Mouse (Mus musculus) hindbrain, embryonic 12.5 days (tissue): Measurements from ENCODE around the gene Cda. TPM values are rescaled to one million over a fixed set of nuclear protein-coding genes. Genes with fewer than 3 reads are reported as not detected.
A peak's percentile ranks its signal among the peaks of the same experiment; 100 is the strongest.

ENCODE experiments used
- ATAC-seq: fragments of 200-750 bp; cut with Nextera tagmentation; 2 replicates; pipeline ENCODE4 v1.8.0; 2017; ENCODE audit warnings: moderate TSS enrichment; ENCODE audit not compliant: low FRiP score
- H3K27ac ChIP-seq: fragments of 300-500 bp; sonication (generic); 2 replicates; pipeline ENCODE4 v1.5.1; 2016; ENCODE audit warnings: mild to moderate bottlenecking
- H3K27me3 ChIP-seq: fragments of 300-500 bp; sonication (generic); 2 replicates; pipeline ENCODE4 v1.6.1; 2016; ENCODE audit warnings: mild to moderate bottlenecking
- H3K36me3 ChIP-seq: fragments of 300-500 bp; sonication (generic); 2 replicates; pipeline ENCODE4 v1.6.1; 2016; ENCODE audit warnings: mild to moderate bottlenecking
- H3K4me1 ChIP-seq: fragments of 300-500 bp; sonication (generic); 2 replicates; pipeline ENCODE4 v1.6.1; 2016
- H3K4me2 ChIP-seq: fragments of 300-500 bp; sonication (generic); replicated peaks from 2 replicates; pipeline ENCODE4 v1.6.1; 2016; ENCODE audit warnings: mild to moderate bottlenecking
- H3K4me3 ChIP-seq: fragments of 300-500 bp; sonication (generic); 2 replicates; pipeline ENCODE4 v1.5.1; 2016; ENCODE audit warnings: mild to moderate bottlenecking
- H3K9ac ChIP-seq: fragments of 300-500 bp; sonication (generic); 2 replicates; pipeline ENCODE4 v1.6.1; 2016; ENCODE audit warnings: mild to moderate bottlenecking, moderate library complexity
- H3K9me3 ChIP-seq: fragments of 300-500 bp; sonication (generic); replicated peaks from 2 replicates; pipeline ENCODE4 v1.6.1; 2016; ENCODE audit warnings: mild to moderate bottlenecking
- WGBS: fragments of 180-500 bp; shearing (Covaris S2); methylation state at CpG from one replicate; pipeline ENCODE4 v1.1.7; 2016; 5-methylcytosine and 5-hydroxymethylcytosine counted together
- polyA plus RNA-seq: library from polyadenylated mRNA; unstranded; fragments of >200 nt; fragmentation: Nextera tagmentation; extraction: Ambion mirVana; gene quantifications from 2 replicates; pipeline ENCODE4 v1.2.1, GENCODE M21; 2016

The Cda gene
- polyA plus RNA-seq, 1 experiment from 2014 or later, result 4.4 TPM

- peaks cover 12% of the 10 kb centered on the region; the same call in 1 of the 2 replicates for H3K27me3 ChIP-seq
- H3K4me2 ChIP-seq, result peak overlapping the region; percentile 28
- H3K27ac ChIP-seq, result peak overlapping the region; percentile 36; the same call in 1 of the 2 replicates
- H3K4me3 ChIP-seq, result 0 out of 2 replicates have a peak overlapping the region, but pooled peaks have one; percentile 1
- WGBS, result 5% methylated on average over 11 of the region's 11 CpGs
- H3K36me3 ChIP-seq, result no peaks in the 10 kb centered on the region
- H3K9ac ChIP-seq, result 0 out of 2 replicates have a peak overlapping the region, but pooled peaks have one; percentile 8
- no peak for ATAC-seq
- H3K4me1 ChIP-seq, result peaks cover 10% of the 10 kb centered on the region
- no peaks in the 10 kb centered on the region for H3K9me3 ChIP-seq
Observed at GRCm38 (mm10) chr4:138361370-138361821, 6.4 kb downstream of the Cda start.

- 0 out of 2 replicates have a peak, but pooled peaks cover 4% of the 10 kb centered on the region for H3K27me3 ChIP-seq
- no peak overlapping the region for H3K9ac ChIP-seq
- ATAC-seq, result no peak
- no peak overlapping the region for H3K4me3 ChIP-seq
- H3K9me3 ChIP-seq, result no peaks in the 10 kb centered on the region
- H3K4me1 ChIP-seq, result peaks cover 10% of the 10 kb centered on the region
- no peak overlapping the region for H3K4me2 ChIP-seq
- WGBS, result 78% methylated on average over 3 of the region's 3 CpGs
- no peaks in the 10 kb centered on the region for H3K36me3 ChIP-seq
- H3K27ac ChIP-seq, result no peak overlapping the region
Observed at GRCm38 (mm10) chr4:138358176-138358575, 9.6 kb downstream of the Cda start.

- H3K27me3 ChIP-seq, result 0 out of 2 replicates have a peak, but pooled peaks cover 4% of the 10 kb centered on the region
- no peak overlapping the region for H3K4me2 ChIP-seq
- peaks cover 7% of the 10 kb centered on the region for H3K4me1 ChIP-seq
- ATAC-seq, result no peak
- no peak overlapping the region for H3K9ac ChIP-seq
- 91% methylated on average over 12 of the region's 12 CpGs for WGBS
- no peaks in the 10 kb centered on the region for H3K9me3 ChIP-seq
- no peak overlapping the region for H3K4me3 ChIP-seq
- H3K27ac ChIP-seq, result no peak overlapping the region
- no peaks in the 10 kb centered on the region for H3K36me3 ChIP-seq
Observed at GRCm38 (mm10) chr4:138356551-138356950, 11.2 kb downstream of the Cda start.

DNA sequence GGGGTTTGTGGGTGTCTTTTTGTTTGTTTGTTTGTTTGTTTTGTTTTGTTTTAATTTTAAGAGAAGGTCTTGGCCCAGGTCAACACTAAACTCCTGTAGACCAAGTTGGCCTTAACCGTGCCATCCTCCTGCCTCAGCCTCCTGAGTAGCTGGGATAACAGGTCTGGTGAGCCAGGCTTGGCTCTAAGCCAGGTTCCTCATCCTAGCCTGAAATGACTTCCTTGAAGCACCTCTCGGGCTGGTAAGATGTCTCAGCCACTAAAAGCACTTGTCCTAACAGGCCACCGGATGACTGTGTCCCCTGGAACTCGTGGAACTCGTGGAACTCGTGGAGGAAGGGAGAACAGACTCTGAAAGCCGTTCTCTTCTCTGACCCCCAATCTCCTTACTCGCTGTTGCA lies 11.7 kb downstream of the Cda start:
- H3K4me2 ChIP-seq, result no peak overlapping the region
- H3K9me3 ChIP-seq, result no peaks in the 10 kb centered on the region
- no peak overlapping the region for H3K9ac ChIP-seq
- H3K27me3 ChIP-seq, result no peaks in the 10 kb centered on the region
- peaks cover 3% of the 10 kb centered on the region; the same call in 1 of the 2 replicates for H3K4me1 ChIP-seq
- H3K4me3 ChIP-seq, result no peak overlapping the region
- no peak for ATAC-seq
- 90% methylated on average over 8 of the region's 8 CpGs for WGBS
- H3K36me3 ChIP-seq, result no peaks in the 10 kb centered on the region
- no peak overlapping the region for H3K27ac ChIP-seq

DNA sequence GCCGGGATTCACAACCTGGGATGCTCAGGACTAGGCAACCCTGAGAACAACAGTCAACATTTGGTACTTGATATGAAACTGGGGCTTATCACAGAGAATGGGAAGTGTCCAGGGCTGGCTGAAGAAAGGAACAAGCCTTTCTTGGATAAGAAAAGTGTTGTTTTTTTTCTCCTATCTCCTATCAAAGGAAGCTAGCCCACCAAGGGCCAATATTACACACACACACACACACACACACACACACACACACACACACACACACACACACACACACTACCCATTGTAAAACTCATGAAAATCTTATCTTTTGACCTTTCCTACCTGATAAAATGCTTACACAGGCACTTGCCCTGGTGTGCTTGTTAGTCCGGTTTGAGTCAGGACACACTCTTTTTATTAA lies 12.3 kb downstream of the Cda start:
- ATAC-seq, result no peak
- WGBS, result 95% methylated on average over 2 of the region's 2 CpGs

DNA sequence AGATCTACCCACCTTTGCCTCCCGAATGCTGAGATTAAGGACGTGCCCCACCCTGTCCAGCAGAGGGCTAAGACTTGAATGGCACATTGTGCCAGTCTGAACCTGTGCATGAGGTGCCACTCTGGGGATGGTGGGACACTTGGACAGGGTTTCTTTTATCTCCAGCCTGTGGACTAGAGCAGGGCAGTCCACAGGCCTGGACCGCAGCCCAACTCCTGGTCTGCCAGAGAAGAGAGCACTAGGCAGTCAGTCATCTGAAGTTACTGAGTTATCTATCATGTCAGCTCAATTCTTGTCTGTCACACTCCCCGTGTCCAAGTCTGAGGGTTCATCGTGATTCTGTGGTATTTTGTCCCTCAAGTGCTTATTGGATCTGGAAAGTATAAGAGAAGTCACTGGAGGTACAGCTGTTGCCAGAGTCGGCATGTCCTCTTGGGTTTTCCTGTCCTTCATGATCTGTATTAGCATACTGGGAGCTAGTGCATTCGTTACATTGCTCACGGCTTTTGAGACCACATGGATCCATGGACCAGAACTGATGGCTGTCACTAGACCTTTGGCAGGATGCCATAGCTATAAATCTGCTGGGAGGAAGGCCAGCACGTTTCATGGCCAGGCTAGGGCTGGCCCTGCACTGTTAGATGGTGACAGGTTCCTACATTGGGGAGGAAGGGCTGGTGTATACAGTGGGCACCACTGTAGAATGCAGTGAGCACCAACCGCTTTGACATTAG lies 14.2 kb downstream of the Cda start:
- Histone ChIP-seq H3K36me3 (no peaks in the 10 kb centered on the region), H3K4me1 (no peaks in the 10 kb centered on the region), H3K9me3 (no peaks in the 10 kb centered on the region), H3K4me2 (no peak overlapping the region), H3K27ac (no peak overlapping the region), H3K4me3 (no peak overlapping the region), H3K9ac (no peak overlapping the region), H3K27me3 (no peaks in the 10 kb centered on the region; the same call in 1 of the 2 replicates)
- WGBS, result 77% methylated on average over 10 of the region's 10 CpGs
- no peak for ATAC-seq

More for the DNA sequence above, 12.3 kb downstream of the Cda start:
- Histone ChIP-seq H3K4me3 (no peak overlapping the region), H3K27me3 (no peaks in the 10 kb centered on the region), H3K4me1 (no peaks in the 10 kb centered on the region), H3K9me3 (no peaks in the 10 kb centered on the region), H3K9ac (no peak overlapping the region), H3K4me2 (no peak overlapping the region), H3K36me3 (no peaks in the 10 kb centered on the region), H3K27ac (no peak overlapping the region)

DNA sequence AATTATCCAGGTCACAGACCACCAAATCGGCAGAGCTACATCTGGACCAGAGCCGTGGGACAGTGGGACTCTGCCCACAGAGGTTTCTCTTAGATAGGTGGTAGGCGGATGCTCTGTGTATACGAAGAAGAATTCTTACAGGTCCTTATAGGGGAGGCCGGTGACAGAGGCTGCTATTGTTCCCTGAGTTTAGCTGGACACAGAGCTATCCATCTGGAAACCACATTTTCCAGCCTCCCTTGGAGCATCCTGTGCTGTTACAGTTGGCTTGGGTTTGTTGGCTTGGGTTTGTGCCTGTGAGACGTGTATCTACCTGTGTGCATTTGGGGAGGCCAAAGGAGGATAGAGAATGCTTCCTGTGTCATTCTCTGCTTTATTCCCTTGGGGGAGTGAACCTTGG lies 15.1 kb downstream of the Cda start:
- Histone ChIP-seq H3K27ac (no peak overlapping the region), H3K9me3 (no peaks in the 10 kb centered on the region), H3K4me2 (no peak overlapping the region), H3K4me3 (no peak overlapping the region), H3K4me1 (no peaks in the 10 kb centered on the region), H3K36me3 (no peaks in the 10 kb centered on the region), H3K27me3 (no peaks in the 10 kb centered on the region; the same call in 1 of the 2 replicates), H3K9ac (no peak overlapping the region)
- 78% methylated on average over 6 of the region's 6 CpGs for WGBS
- ATAC-seq, result no peak

DNA sequence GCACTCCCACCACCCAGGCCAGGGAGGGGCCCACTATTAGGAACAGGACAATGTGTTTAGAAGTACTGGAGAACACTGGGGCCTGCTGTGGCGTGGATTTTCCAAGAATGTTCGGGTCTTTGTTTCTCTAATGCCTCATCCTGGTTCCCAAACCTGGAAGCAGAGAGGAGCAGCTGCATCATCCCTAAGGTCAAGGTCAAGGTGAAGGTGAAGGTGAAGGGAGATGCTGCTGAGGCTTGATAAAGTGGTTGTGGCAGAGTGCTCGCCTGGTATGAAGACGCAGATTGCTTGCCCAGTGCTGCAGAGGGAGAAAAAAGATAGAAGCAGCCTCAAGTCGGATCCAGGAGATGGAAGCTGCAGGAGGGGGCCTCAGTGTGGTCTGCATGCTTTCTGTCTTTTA lies 16.0 kb downstream of the Cda start:
- H3K9ac ChIP-seq, result no peak overlapping the region
- no peaks in the 10 kb centered on the region for H3K36me3 ChIP-seq
- H3K4me1 ChIP-seq, result no peaks in the 10 kb centered on the region
- no peak overlapping the region for H3K4me3 ChIP-seq
- H3K4me2 ChIP-seq, result no peak overlapping the region
- WGBS, result 84% methylated on average over 5 of the region's 5 CpGs
- no peak overlapping the region for H3K27ac ChIP-seq
- no peak for ATAC-seq
- no peaks in the 10 kb centered on the region; the same call in 1 of the 2 replicates for H3K27me3 ChIP-seq
- no peaks in the 10 kb centered on the region for H3K9me3 ChIP-seq

- 76% methylated on average over 7 of the region's 7 CpGs for WGBS
Observed at GRCm38 (mm10) chr4:138348716-138349115, 19.1 kb downstream of the Cda start.

GRCm38 (mm10) chr4:138347280-138347679 lies 20.5 kb downstream of the Cda start:
- H3K4me3 ChIP-seq, result no peak overlapping the region
- WGBS, result 69% methylated on average over 1 of the region's 1 CpGs
- no peak for ATAC-seq

More at GRCm38 (mm10) chr4:138348716-138349115, 19.1 kb downstream of the Cda start:
- Histone ChIP-seq H3K36me3 (no peaks in the 10 kb centered on the region), H3K4me1 (no peaks in the 10 kb centered on the region), H3K9me3 (no peaks in the 10 kb centered on the region), H3K4me2 (no peak overlapping the region), H3K4me3 (no peak overlapping the region), H3K27ac (no peak overlapping the region), H3K27me3 (no peaks in the 10 kb centered on the region; the same call in 1 of the 2 replicates), H3K9ac (no peak overlapping the region)
- ATAC-seq, result no peak

DNA sequence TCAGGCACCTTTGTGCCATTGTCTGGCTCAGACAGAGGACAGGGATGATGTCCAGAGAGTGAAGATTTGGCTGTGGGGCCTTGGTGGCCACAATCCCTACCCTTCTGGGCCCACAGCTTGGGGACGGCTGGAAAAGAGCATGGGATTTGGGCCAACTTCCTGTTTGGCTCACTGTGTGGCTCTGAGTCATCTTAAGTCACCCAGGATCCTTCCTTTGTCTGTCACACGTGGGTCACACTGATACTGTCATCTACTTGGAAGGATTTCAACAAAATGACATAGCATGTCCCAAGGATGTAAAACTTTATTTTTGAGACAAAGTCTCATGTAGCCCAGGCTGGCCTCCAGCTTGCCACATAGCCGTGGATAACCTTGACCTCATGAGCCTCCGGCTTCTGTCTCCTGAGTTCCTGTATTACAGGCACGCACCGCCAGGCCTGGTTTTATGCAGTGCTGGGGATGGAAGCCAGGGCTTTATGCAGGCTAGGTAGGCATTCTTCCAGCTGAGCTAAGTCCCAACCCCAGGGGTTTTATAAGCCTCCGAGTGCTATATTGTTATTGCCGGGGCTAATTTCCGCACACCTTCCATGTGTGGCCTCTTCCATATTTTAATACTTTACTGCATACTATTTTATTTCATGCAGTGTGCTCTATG lies 22.8 kb downstream of the Cda start:
- Histone ChIP-seq H3K27ac (no peak overlapping the region), H3K36me3 (no peaks in the 10 kb centered on the region), H3K4me3 (no peak overlapping the region), H3K27me3 (no peaks in the 10 kb centered on the region; the same call in 1 of the 2 replicates), H3K9me3 (no peaks in the 10 kb centered on the region), H3K9ac (no peak overlapping the region), H3K4me2 (no peak overlapping the region), H3K4me1 (no peaks in the 10 kb centered on the region)
- no peak for ATAC-seq
- WGBS, result 85% methylated on average over 9 of the region's 9 CpGs

More at GRCm38 (mm10) chr4:138347280-138347679, 20.5 kb downstream of the Cda start:
- Histone ChIP-seq H3K4me1 (no peaks in the 10 kb centered on the region), H3K9ac (no peak overlapping the region), H3K27me3 (no peaks in the 10 kb centered on the region; the same call in 1 of the 2 replicates), H3K4me2 (no peak overlapping the region), H3K36me3 (no peaks in the 10 kb centered on the region), H3K27ac (no peak overlapping the region), H3K9me3 (no peaks in the 10 kb centered on the region)

DNA sequence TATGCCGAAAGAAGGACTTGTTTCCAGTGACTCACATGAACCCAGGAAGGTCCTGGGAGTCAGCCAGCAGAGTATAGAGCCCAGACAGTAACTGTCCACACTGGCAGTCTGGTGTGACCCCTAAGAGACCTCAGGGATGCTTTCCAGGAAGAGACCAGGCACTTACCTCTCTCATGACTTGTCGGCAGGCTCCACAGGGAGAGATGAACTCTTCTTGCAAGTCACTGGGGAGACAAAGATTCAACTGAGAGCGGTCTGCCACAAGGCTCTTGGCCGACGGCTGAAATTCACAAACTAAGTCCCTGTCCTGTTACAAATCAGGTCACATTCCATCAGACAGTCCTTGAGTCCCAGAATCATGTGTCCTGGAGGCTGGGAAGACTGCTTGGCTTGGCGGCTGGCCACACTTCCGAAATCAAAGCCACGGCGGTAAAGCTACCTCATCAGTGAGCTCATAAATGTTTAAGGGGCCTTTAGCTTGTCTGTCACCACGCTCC lies 24.4 kb downstream of the Cda start:
- H3K4me1 ChIP-seq, result no peaks in the 10 kb centered on the region
- H3K9me3 ChIP-seq, result no peaks in the 10 kb centered on the region
- H3K36me3 ChIP-seq, result no peaks in the 10 kb centered on the region
- no peak overlapping the region for H3K4me2 ChIP-seq
- no peak overlapping the region for H3K27ac ChIP-seq
- no peak for ATAC-seq
- no peak overlapping the region for H3K4me3 ChIP-seq
- WGBS, result 83% methylated on average over 10 of the region's 10 CpGs
- no peaks in the 10 kb centered on the region; the same call in 1 of the 2 replicates for H3K27me3 ChIP-seq
- no peak overlapping the region for H3K9ac ChIP-seq
